Mouse (Mus musculus): ENCODE data around the gene Olfr1465. TPM values are rescaled to one million over a fixed set of nuclear protein-coding genes. Genes with fewer than 3 reads are reported as not detected.

Olfr1465 gene
- total RNA-seq (2021) = not detected

DNA sequence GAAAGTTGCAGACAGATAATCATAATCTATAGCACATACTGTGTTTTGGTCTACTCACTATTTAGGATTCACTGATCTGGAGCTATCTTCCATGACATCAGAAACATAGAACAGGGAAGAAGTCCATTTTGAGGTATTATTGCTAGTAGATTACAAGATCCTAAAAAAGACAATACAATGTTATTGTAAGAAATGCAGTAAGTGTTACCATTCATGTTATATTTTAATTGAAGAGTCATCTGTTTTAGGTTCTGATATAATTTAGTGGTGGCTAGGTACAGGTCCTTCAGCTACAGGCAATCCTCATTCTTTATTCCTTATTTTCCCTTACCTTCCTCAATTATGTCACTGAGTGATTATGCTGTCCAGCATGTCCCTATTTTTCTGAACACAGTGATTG is at the start of gene Olfr1465:
Olfr1465 (minus strand) TSS at position 101 of the 400 bp plus-strand sequence.
- intact Hi-C loops (cut with DNase I) = loop anchor here (2.0 kb wide), 1 partner anchor 33 kb away; no protein-coding TSS in a partner anchor
- DNase-seq (ENCODE audit: low spot score in 2 of 2) = no peak

DNA sequence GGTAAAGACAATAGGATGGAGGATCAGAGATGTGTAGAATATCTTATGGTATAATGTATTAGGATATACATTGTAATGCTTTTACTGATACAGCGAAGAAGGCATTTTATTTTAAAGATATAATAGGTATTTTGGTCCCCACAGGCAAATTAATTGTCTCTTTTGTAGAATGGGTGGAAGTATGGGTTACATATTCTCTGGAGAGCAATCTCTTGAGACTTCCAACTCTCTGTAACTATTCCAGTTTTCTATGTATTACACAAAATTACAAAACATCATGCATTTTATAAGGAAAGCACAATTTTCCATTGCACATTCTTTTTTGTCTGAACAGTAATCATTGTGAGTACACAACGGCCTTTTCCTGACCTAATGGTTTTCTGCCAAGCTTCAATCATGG is 46.6 kb upstream of the Olfr1465 start, which contains the start of gene Olfr1467:
Olfr1467 (plus strand) TSS at position 301 of the 400 bp plus-strand sequence.
- intact Hi-C loops (cut with DNase I) = no loop called here
- DNase-seq (ENCODE audit: low spot score in 2 of 2) = no peak

DNA sequence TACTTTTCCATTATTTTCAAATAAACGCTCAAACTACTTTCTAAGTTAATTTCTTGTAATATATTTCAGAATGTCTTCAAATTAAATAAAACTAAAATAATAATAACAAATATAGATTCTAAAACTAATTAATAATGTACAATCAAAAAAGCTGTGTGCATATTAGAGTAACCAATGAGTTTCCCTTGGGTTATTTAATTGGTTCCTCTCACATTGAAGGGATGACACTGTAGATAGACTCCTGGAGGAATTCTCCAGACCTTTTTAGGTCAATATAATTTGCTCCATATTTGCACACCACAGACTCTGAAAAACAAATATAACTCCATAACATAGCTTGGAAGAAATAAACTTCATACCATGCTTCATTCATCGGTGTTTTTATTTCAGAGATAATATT is 23.2 kb upstream of the Olfr1465 start, which contains the start of gene Olfr1466:
Olfr1466 (plus strand) TSS at position 301 of the 400 bp plus-strand sequence.
- no peak for DNase-seq (ENCODE audit: low spot score in 2 of 2)
- intact Hi-C loops (cut with DNase I) = no loop called here

Other genes starting within 250 kb of the Olfr1465 start
- not detected for gene Olfr1457, start 217.7 kb downstream of the Olfr1465 start, total RNA-seq (2021)
- gene Olfr1458, start 208.8 kb downstream of the Olfr1465 start, total RNA-seq (2021) = not detected
- gene Olfr1459, start 166.0 kb downstream of the Olfr1465 start, total RNA-seq (2021) = under 1 TPM; 0.05 to 0.21 TPM
- not detected for gene Olfr1461, start 152.5 kb downstream of the Olfr1465 start, total RNA-seq (2021)
- not detected for gene Olfr1462, start 129.8 kb downstream of the Olfr1465 start, total RNA-seq (2021)
- not detected for gene Olfr1463, start 84.2 kb downstream of the Olfr1465 start, total RNA-seq (2021)
- not detected for gene Olfr1466, start 23.3 kb upstream of the Olfr1465 start, total RNA-seq (2021)
- gene Olfr1467, start 46.7 kb upstream of the Olfr1465 start, total RNA-seq (2021) = not detected
- gene Olfr1469, start 92.3 kb upstream of the Olfr1465 start, total RNA-seq (2021) = not detected
- gene Olfr1471, start 127.9 kb upstream of the Olfr1465 start, total RNA-seq (2021) = not detected
- not detected for gene Olfr1472, start 140.5 kb upstream of the Olfr1465 start, total RNA-seq (2021)
- not detected for gene Olfr1474, start 154.0 kb upstream of the Olfr1465 start, total RNA-seq (2021)
- gene Olfr1475, start 164.7 kb upstream of the Olfr1465 start, total RNA-seq (2021) = not detected
- gene Olfr1477, start 185.0 kb upstream of the Olfr1465 start, total RNA-seq (2021) = not detected
- not detected for gene Olfr1480, start 212.4 kb upstream of the Olfr1465 start, total RNA-seq (2021)